13 mouse cellular contexts compared by ENCODE assay signal in the genomic region with DNA sequence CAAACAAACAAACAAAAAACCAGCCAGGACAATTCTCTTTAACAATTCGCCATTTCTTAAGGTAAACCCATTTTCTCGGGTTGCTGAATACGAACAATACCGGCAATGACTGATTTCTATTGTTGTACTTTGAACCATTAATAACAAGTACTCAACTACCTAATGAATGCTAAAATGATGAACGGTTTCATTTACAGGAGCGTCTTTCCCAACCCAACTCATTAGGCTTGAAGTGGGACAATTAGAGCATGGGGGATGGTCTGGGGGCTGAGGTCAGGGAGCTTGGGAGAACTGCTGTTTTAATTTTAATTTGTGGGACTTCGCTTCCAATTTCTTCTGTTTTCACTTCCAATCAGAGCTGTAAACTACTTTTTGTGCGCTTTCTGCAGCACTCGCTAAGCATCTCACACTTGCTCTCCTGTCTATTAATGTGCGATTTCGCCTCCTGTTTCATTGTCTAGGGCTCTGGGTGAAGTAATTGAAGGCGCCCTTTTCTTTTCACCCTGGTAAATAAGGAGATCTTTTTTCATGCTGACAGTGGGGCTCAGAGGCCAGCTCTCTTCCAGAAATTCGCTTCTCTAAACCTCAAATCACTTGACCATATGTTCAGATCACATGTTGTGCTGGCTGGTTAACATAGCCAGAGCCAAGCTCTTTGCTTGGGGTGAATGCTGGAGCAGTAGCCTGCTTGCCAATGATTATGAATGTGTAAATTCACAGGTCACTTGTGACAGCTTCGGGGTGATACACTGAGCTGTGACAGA.
DNase-seq lines count a peak whose midpoint lies in the region; ATAC-seq lines count a peak whose summit lies in the region.
"Had no signal": no experiment of that assay in that cellular context is flagged by ENCODE, and none has a peak within 500 bp of the region (broad histone marks: within the 10 kb centered on the region; RNA-seq: fewer than 3 reads in every experiment).

No protein-coding gene starts in this region.

- no peaks in the 10 kb centered on the region for H3K4me1 ChIP-seq in embryonic facial prominence, embryonic 12.5 days
- peaks cover 17% of the 10 kb centered on the region for H3K4me1 ChIP-seq in hindbrain, embryonic 14.5 days (replicated peaks; ENCODE audit: control insufficient read depth, insufficient read depth, low read length)
- H3K4me1 ChIP-seq in neural tube, embryonic 14.5 days (ENCODE audit: control insufficient read depth, insufficient read depth, low read length) = peaks cover 5% of the 10 kb centered on the region; the same call in 1 of the 2 replicates
- H3K4me1 ChIP-seq: lung, embryonic 15.5 days had no signal

- H3K27ac ChIP-seq in embryonic facial prominence, embryonic 12.5 days = no peak overlapping the region
- H3K27ac ChIP-seq in hindbrain, embryonic 14.5 days = peak overlapping the region; percentile 77
- H3K27ac ChIP-seq in neural tube, embryonic 14.5 days (ENCODE audit: low read depth, low read length) = no peak overlapping the region
- H3K27ac ChIP-seq: limb, embryonic 10.5 days; lung, embryonic 15.5 days had no signal

- H3K9me3 ChIP-seq in embryonic facial prominence, embryonic 12.5 days = no peaks in the 10 kb centered on the region
- H3K9me3 ChIP-seq in hindbrain, embryonic 14.5 days (ENCODE audit: control insufficient read depth, low read length) = no peaks in the 10 kb centered on the region
- no peaks in the 10 kb centered on the region for H3K9me3 ChIP-seq in neural tube, embryonic 14.5 days (ENCODE audit: control insufficient read depth, low read length)
- H3K9me3 ChIP-seq: limb, embryonic 10.5 days; lung, embryonic 15.5 days had no signal

- no peak overlapping the region for H3K4me2 ChIP-seq in embryonic facial prominence, embryonic 12.5 days (replicated peaks)
- peak overlapping the region; percentile 13; the same call in 1 of the 2 replicates for H3K4me2 ChIP-seq in hindbrain, embryonic 14.5 days (replicated peaks)
- no peak overlapping the region for H3K4me2 ChIP-seq in neural tube, embryonic 14.5 days (ENCODE audit: low read depth, low read length)
- H3K4me2 ChIP-seq: lung, embryonic 15.5 days had no signal

- no peak overlapping the region for H3K4me3 ChIP-seq in embryonic facial prominence, embryonic 12.5 days
- H3K4me3 ChIP-seq in hindbrain, embryonic 14.5 days (replicated peaks; ENCODE audit: low read length) = no peak overlapping the region
- no peak overlapping the region for H3K4me3 ChIP-seq in neural tube, embryonic 14.5 days (ENCODE audit: low read depth, low read length)
- H3K4me3 ChIP-seq: limb, embryonic 10.5 days; lung, embryonic 15.5 days had no signal

- H3K36me3 ChIP-seq in embryonic facial prominence, embryonic 12.5 days = no peaks in the 10 kb centered on the region
- no peaks in the 10 kb centered on the region for H3K36me3 ChIP-seq in hindbrain, embryonic 14.5 days (replicated peaks; ENCODE audit: control insufficient read depth, insufficient read depth)
- H3K36me3 ChIP-seq in neural tube, embryonic 14.5 days (ENCODE audit: control insufficient read depth, insufficient read depth, low read length) = no peaks in the 10 kb centered on the region
- H3K36me3 ChIP-seq: limb, embryonic 10.5 days; lung, embryonic 15.5 days had no signal

- peak; percentile 64; the same call in 1 of the 2 replicates for ATAC-seq in embryonic facial prominence, embryonic 12.5 days (ENCODE audit: insufficient number of reproducible peaks, insufficient read depth, low FRiP score, low TSS enrichment)
- peak; percentile 79; the same call in 1 of the 2 replicates for ATAC-seq in hindbrain, embryonic 14.5 days (ENCODE audit: low FRiP score)
- peak; percentile 56; the same call in 1 of the 2 replicates for ATAC-seq in neural tube, embryonic 14.5 days (ENCODE audit: low read depth)

- H3K9ac ChIP-seq in embryonic facial prominence, embryonic 12.5 days = no peak overlapping the region
- peak overlapping the region; percentile 24; the same call in 1 of the 2 replicates for H3K9ac ChIP-seq in hindbrain, embryonic 14.5 days
- H3K9ac ChIP-seq in neural tube, embryonic 14.5 days (replicated peaks; ENCODE audit: low read depth, low read length) = no peak overlapping the region
- H3K9ac ChIP-seq: lung, embryonic 15.5 days had no signal

- intact Hi-C loops in gastrocnemius, postnatal 14 days (cut with DNase I; ENCODE audit: low total_unique reads) = no loop called here
- intact Hi-C loops in heart, postnatal 25 days (cut with DNase I) = no loop called here

- H3K27me3 ChIP-seq in embryonic facial prominence, embryonic 12.5 days = no peaks in the 10 kb centered on the region
- H3K27me3 ChIP-seq in hindbrain, embryonic 14.5 days (ENCODE audit: control insufficient read depth, insufficient read depth, low read length) = no peaks in the 10 kb centered on the region
- H3K27me3 ChIP-seq in neural tube, embryonic 14.5 days (ENCODE audit: control insufficient read depth, insufficient read depth, low read length) = no peaks in the 10 kb centered on the region
- H3K27me3 ChIP-seq: lung, embryonic 15.5 days had no signal

- peak; percentile 29 for DNase-seq in cerebellum, adult 8-10 months
- DNase-seq in hindbrain, embryonic 14.5 days (ENCODE audit: low spot score) = no peak
- DNase-seq in right cerebral cortex, postnatal 25 days = no peak
- DNase-seq in gastrocnemius, postnatal 14 days = no peak
- DNase-seq in heart, postnatal 25 days (ENCODE audit: low spot score) = no peak
- DNase-seq: gastrocnemius, postnatal 25 days; heart, postnatal 10 days; kidney, postnatal 14 days; thymus, postnatal 36 days had no signal

- WGBS in embryonic facial prominence, embryonic 12.5 days = 64% methylated on average over 14 of the region's 14 CpGs
- WGBS in hindbrain, embryonic 14.5 days = 31% methylated on average over 14 of the region's 14 CpGs
- WGBS in neural tube, embryonic 14.5 days = 25% methylated on average over 14 of the region's 14 CpGs
